Mouse (Mus musculus) cerebellum, adult 2 months (tissue): ENCODE data around the gene Fam171a2. TPM values are rescaled to one million over a fixed set of nuclear protein-coding genes. Genes with fewer than 3 reads are reported as not detected.
A peak's percentile ranks its signal among the peaks of the same experiment; 100 is the strongest.

Experiments
- DNase-seq, 2 experiments: peaks; one replicate each; pipeline ENCODE4 v3.0.0; 2021
- H3K27ac ChIP-seq: fragments of 200-500 bp; 2 replicates; pipeline ENCODE4 v1.5.1; 2012; ENCODE audit warnings: low read length, control low read depth, inconsistent platforms; ENCODE audit not compliant: insufficient read depth
- H3K27me3 ChIP-seq: fragments of 200-500 bp; 2 replicates; pipeline ENCODE4 v1.6.1; 2012; ENCODE audit warnings: inconsistent platforms, mild to moderate bottlenecking, low read length, moderate library complexity; ENCODE audit not compliant: control insufficient read depth, insufficient read depth
- H3K4me1 ChIP-seq: fragments of 200-500 bp; 2 replicates; pipeline ENCODE4 v1.6.1; 2011; ENCODE audit warnings: low read length; ENCODE audit not compliant: control insufficient read depth, insufficient read depth
- H3K4me3 ChIP-seq: fragments of 200-500 bp; replicated peaks from 2 replicates; pipeline ENCODE3; 2011; ENCODE audit warnings: mild to moderate bottlenecking, low read depth, low read length, control low read depth; ENCODE audit not compliant: insufficient read depth
- CTCF ChIP-seq: fragments of 200-500 bp; IDR thresholded peaks from 2 replicates; pipeline ENCODE4 v1.5.1; 2011; ENCODE audit warnings: low read depth, mild to moderate bottlenecking, control low read depth, low read length, moderate library complexity, borderline replicate concordance; ENCODE audit not compliant: insufficient read depth
- POLR2A ChIP-seq: fragments of 200-500 bp; IDR thresholded peaks from 2 replicates; pipeline ENCODE4 v1.6.1; 2011; ENCODE audit warnings: low read length, control low read depth, borderline replicate concordance; ENCODE audit not compliant: insufficient read depth
- WGBS: fragments of 180-500 bp; shearing (Covaris S2); methylation state at CpG from one replicate; pipeline ENCODE4 v1.1.7; 2018; 5-methylcytosine and 5-hydroxymethylcytosine counted together
- polyA plus RNA-seq: library from polyadenylated mRNA; depleted of rRNA; stranded (reverse); fragments of >200 nt; gene quantifications from 2 replicates; pipeline ENCODE4 v1.2.3, GENCODE M21; 2012

Gene Fam171a2
- polyA plus RNA-seq, 1 experiment, result 57.8 TPM

- DNase-seq, result peak; percentile 90 to 92
- no peaks in the 10 kb centered on the region for H3K27me3 ChIP-seq
- H3K4me1 ChIP-seq, result peaks cover 8% of the 10 kb centered on the region
- H3K27ac ChIP-seq, result peak overlapping the region; percentile 49
- TF ChIP-seq CTCF, result no peak
- no peak for TF ChIP-seq POLR2A
- WGBS, result under 1% methylated on average over 37 of the region's 37 CpGs
- H3K4me3 ChIP-seq, result peak overlapping the region; percentile 65
These were observed 19.7 kb upstream of the Fam171a2 start for GRCm38 (mm10) chr11:102467041-102467631.

- Histone ChIP-seq H3K27ac (no peak overlapping the region), H3K4me3 (no peak overlapping the region), H3K27me3 (no peaks in the 10 kb centered on the region), H3K4me1 (peaks cover 8% of the 10 kb centered on the region)
- DNase-seq, result peak in 1 of 2 experiments; percentile 37
- TF ChIP-seq CTCF, result no peak
- TF ChIP-seq POLR2A, result no peak
- WGBS, result 39% methylated on average over 26 of the region's 26 CpGs
These were observed 18.4 kb upstream of the Fam171a2 start for GRCm38 (mm10) chr11:102465713-102466436.

GRCm38 (mm10) chr11:102464901-102465300 lies 17.4 kb upstream of the Fam171a2 start:
- 89% methylated on average over 6 of the region's 6 CpGs for WGBS
- Histone ChIP-seq H3K4me1 (peaks cover 8% of the 10 kb centered on the region), H3K27me3 (no peaks in the 10 kb centered on the region), H3K27ac (no peak overlapping the region), H3K4me3 (no peak overlapping the region)
- TF ChIP-seq POLR2A (no peak), CTCF (no peak)
- DNase-seq, result no peak

GRCm38 (mm10) chr11:102461764-102462163 lies 14.3 kb upstream of the Fam171a2 start:
- no peak overlapping the region for H3K27ac ChIP-seq
- H3K4me3 ChIP-seq, result no peak overlapping the region
- 78% methylated on average over 3 of the region's 3 CpGs for WGBS
- H3K27me3 ChIP-seq, result no peaks in the 10 kb centered on the region
- peaks cover 1% of the 10 kb centered on the region; the same call in 1 of the 2 replicates for H3K4me1 ChIP-seq
- no peak for DNase-seq
- TF ChIP-seq POLR2A (no peak), CTCF (no peak)

GRCm38 (mm10) chr11:102460541-102460940 lies 13.1 kb upstream of the Fam171a2 start:
- WGBS, result 53% methylated on average over 16 of the region's 16 CpGs
- DNase-seq, result no peak
- Histone ChIP-seq H3K4me1 (0 out of 2 replicates have a peak, but pooled peaks cover 3% of the 10 kb centered on the region), H3K27ac (no peak overlapping the region), H3K27me3 (no peaks in the 10 kb centered on the region), H3K4me3 (no peak overlapping the region)
- TF ChIP-seq POLR2A, result no peak
- TF ChIP-seq CTCF, result no peak

- no peak overlapping the region for H3K27ac ChIP-seq
- under 1% methylated on average over 39 of the region's 40 CpGs for WGBS
- H3K27me3 ChIP-seq, result no peaks in the 10 kb centered on the region
- TF ChIP-seq CTCF (peak; percentile 28; the same call in 1 of the 2 replicates), POLR2A (peak; percentile 33; the same call in 1 of the 2 replicates)
- 0 out of 2 replicates have a peak, but pooled peaks cover 3% of the 10 kb centered on the region for H3K4me1 ChIP-seq
- peak; percentile 68 to 69 for DNase-seq
- peak overlapping the region; percentile 57 for H3K4me3 ChIP-seq
These were observed 8.4 kb upstream of the Fam171a2 start for GRCm38 (mm10) chr11:102455740-102456396.

- Histone ChIP-seq H3K27ac (no peak overlapping the region), H3K27me3 (no peaks in the 10 kb centered on the region), H3K4me1 (peaks cover 18% of the 10 kb centered on the region; the same call in 1 of the 2 replicates), H3K4me3 (no peak overlapping the region)
- no peak for DNase-seq
- TF ChIP-seq CTCF, result no peak
- TF ChIP-seq POLR2A, result no peak
- 47% methylated on average over 10 of the region's 10 CpGs for WGBS
These were observed 5.6 kb upstream of the Fam171a2 start for GRCm38 (mm10) chr11:102453131-102453530.
